Mouse (Mus musculus) heart, embryonic 11.5 days (tissue): ENCODE results near the gene Mrgpra1. TPM values are rescaled to one million over a fixed set of nuclear protein-coding genes. Genes with fewer than 3 reads are reported as not detected.
"Not testable (repeated sequence)": the region's sequence is repeated elsewhere in the genome, so short reads cannot be mapped to it uniquely, and the experiment has no call there.

Experiments used
- ATAC-seq: fragments of 200-750 bp; cut with Nextera tagmentation; replicated peaks from 2 replicates; pipeline ENCODE4 v1.8.0; 2017; ENCODE audit warnings: moderate library complexity; ENCODE audit not compliant: insufficient number of reproducible peaks, low FRiP score, low TSS enrichment
- H3K27ac ChIP-seq: fragments of 300-500 bp; sonication (generic); 2 replicates; pipeline ENCODE4 v1.5.1; 2014; ENCODE audit warnings: mild to moderate bottlenecking, low read depth, low read length
- H3K27me3 ChIP-seq: fragments of 300-500 bp; sonication (generic); 2 replicates; pipeline ENCODE4 v1.6.1; 2014; ENCODE audit warnings: mild to moderate bottlenecking, low read length, mixed read lengths; ENCODE audit not compliant: control insufficient read depth, insufficient read depth
- H3K36me3 ChIP-seq: fragments of 300-500 bp; sonication (generic); 2 replicates; pipeline ENCODE4 v1.6.1; 2014; ENCODE audit warnings: mild to moderate bottlenecking, low read length, moderate library complexity, mixed read lengths; ENCODE audit not compliant: control insufficient read depth, insufficient read depth
- H3K4me1 ChIP-seq: fragments of 300-500 bp; sonication (generic); 2 replicates; pipeline ENCODE4 v1.6.1; 2014; ENCODE audit warnings: low read length; ENCODE audit not compliant: control insufficient read depth, insufficient read depth
- H3K4me2 ChIP-seq: fragments of 300-500 bp; sonication (generic); 2 replicates; pipeline ENCODE4 v1.6.1; 2014; ENCODE audit warnings: mild to moderate bottlenecking, moderate library complexity
- H3K4me3 ChIP-seq: fragments of 300-500 bp; sonication (generic); 2 replicates; pipeline ENCODE4 v1.5.1; 2014; ENCODE audit warnings: low read depth, low read length
- H3K9ac ChIP-seq: fragments of 300-500 bp; sonication (generic); 2 replicates; pipeline ENCODE4 v1.6.1; 2014; ENCODE audit warnings: mild to moderate bottlenecking, low read depth, low read length, moderate library complexity
- H3K9me3 ChIP-seq: fragments of 300-500 bp; sonication (generic); replicated peaks from 2 replicates; pipeline ENCODE4 v1.6.1; 2016; ENCODE audit warnings: low read length; ENCODE audit not compliant: control insufficient read depth
- WGBS: fragments of 180-500 bp; shearing (Covaris S2); extraction: QIAGEN DNeasy Blood & Tissue Kit; methylation state at CpG from one replicate; pipeline ENCODE4 v1.1.7; 2014; ENCODE audit not compliant: insufficient replicate concordance; 5-methylcytosine and 5-hydroxymethylcytosine counted together
- polyA plus RNA-seq: library from polyadenylated mRNA; unstranded; fragments of >200 nt; fragmentation: Nextera tagmentation; extraction: Ambion mirVana; gene quantifications from 2 replicates; pipeline ENCODE4 v1.2.1, GENCODE M21; 2014

Mrgpra1 gene
- polyA plus RNA-seq, 1 experiment from 2014 or later = not detected

DNA sequence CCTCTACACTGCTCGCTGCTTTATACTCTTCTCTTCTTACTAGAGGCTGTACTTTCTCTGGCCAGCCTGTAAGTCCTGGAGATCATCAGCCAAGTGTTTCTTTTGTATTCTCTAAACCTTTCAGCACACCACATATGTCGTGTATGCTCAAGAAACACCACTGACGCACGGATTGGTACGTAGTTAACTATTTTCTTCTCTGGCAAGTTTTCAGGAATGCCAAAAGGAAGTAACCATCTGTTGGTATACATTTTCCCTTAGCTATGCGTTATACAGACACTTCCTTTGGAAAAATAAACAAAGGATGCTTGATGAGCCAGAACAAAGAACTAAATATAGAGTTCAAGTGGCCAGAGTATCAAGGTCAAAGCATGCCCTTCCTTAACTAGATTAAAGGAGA, 49.4 kb downstream of the Mrgpra1 start:
- not testable (repeated sequence) for H3K4me3 ChIP-seq, H3K27ac ChIP-seq, H3K4me1 ChIP-seq, H3K4me2 ChIP-seq, H3K36me3 ChIP-seq, H3K27me3 ChIP-seq, ATAC-seq, H3K9ac ChIP-seq, H3K9me3 ChIP-seq
- WGBS = 63% methylated on average over 5 of the region's 6 CpGs

GRCm38 (mm10) chr7:47299612-47300011, 54.4 kb downstream of the Mrgpra1 start:
- not testable (repeated sequence) for H3K4me3 ChIP-seq, H3K4me2 ChIP-seq, ATAC-seq, H3K4me1 ChIP-seq, H3K27me3 ChIP-seq, H3K27ac ChIP-seq, H3K9me3 ChIP-seq, H3K36me3 ChIP-seq, H3K9ac ChIP-seq

Other genes with a start within 250 kb of the Mrgpra1 start
- 0.07 and 0.15 TPM in 2 replicates for gene Ptpn5, start 220.6 kb downstream of the Mrgpra1 start, polyA plus RNA-seq
- not detected in 2 replicates for gene Mrgpra6, start 149.3 kb downstream of the Mrgpra1 start, polyA plus RNA-seq
- gene Mrgpra9, start 101.4 kb downstream of the Mrgpra1 start, polyA plus RNA-seq = not detected in 2 replicates
- gene Mrgpra2a, start 97.9 kb upstream of the Mrgpra1 start, polyA plus RNA-seq = not detected in 2 replicates
- gene Mrgpra2b, start 174.6 kb upstream of the Mrgpra1 start, polyA plus RNA-seq = not detected in 2 replicates
- not detected in 2 replicates for gene Mrgpra3, start 247.1 kb upstream of the Mrgpra1 start, polyA plus RNA-seq